Mouse (Mus musculus) NIH3T3 (cell line): ENCODE data around the gene Snd1.

ENCODE experiments used
- DNase-seq: peaks from one replicate; pipeline ENCODE4 v3.0.0-alpha.2; 2012; ENCODE audit warnings: low read depth

Gene Snd1

DNA sequence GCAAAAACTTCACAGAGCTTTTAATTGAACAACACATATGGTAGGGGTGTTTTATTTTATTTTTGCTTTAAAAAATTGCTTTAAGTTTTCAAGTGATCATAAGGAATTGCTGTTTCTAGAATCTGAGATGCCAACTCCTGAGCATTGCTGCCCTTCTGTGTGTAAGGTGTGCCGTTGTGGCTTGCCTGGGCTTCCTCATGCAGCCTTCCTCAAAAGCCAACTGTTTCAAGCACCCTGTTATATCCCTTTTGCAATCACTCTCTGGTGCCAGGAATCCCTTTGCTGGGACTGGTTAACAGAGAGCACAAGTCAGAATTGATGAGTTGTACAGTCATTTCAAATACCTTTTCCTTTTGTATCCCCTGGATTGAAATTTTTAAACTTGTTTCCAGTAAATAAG, 120.3 kb downstream of the Snd1 start:
- DNase-seq, result peak; percentile 17

DNA sequence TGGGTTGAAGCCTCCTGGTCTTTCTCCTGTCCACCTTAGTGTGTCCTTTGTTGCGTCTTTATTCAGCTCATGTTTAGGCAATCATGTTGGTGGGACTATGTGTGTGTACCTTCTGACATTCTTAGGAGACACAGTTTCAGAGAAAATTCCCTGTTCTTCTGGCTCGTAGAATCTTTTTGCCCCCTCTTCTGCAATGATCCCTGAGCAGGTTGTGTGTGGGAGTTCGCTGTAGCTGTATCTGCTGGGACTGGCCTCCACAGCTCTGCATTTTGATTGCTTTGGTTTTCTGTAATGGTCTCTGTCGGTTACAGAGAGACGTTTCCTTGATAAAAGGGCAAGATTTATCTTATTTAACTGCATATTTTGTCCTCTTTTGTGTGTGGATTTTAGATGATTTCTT, 122.3 kb downstream of the Snd1 start:
- no peak for DNase-seq

DNA sequence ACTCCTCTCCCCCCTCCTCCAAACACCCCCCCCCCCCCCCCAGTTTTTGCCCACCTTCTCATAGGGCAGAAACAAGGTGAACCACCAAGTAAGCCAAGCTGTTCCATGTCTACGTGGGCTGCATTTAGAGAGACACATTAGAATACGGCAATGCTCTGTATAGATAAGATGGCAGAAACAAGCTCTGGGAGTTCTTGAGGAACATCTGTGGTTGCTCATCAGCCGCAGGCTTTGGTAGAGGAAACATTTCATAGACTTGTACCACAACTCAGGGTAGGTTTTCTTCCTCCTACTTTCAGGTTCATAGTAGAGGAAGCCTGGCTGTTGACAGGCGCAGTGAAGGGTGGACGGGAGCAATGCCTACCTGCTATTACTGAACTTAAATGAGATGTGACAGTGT, 124.2 kb downstream of the Snd1 start:
- DNase-seq, result no peak

DNA sequence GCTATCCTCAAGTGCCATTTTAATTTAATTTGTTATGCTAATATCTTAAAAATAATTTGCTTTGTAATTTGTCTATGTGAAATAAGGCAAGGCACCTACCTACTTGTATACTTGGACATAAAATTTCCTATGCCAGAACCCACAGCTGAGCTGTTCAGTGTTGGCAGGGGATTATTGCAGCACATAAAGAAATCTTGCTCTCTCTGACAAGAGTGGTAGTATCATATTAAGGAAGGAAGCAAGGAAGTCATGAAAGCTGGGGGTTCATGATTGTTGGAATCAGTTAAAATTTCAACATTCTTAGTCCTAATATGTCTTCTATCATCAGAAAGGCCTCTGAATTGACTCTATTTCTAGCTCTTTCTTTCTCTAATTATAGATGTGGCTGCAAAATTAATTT, 125.5 kb downstream of the Snd1 start:
- DNase-seq, result no peak

DNA sequence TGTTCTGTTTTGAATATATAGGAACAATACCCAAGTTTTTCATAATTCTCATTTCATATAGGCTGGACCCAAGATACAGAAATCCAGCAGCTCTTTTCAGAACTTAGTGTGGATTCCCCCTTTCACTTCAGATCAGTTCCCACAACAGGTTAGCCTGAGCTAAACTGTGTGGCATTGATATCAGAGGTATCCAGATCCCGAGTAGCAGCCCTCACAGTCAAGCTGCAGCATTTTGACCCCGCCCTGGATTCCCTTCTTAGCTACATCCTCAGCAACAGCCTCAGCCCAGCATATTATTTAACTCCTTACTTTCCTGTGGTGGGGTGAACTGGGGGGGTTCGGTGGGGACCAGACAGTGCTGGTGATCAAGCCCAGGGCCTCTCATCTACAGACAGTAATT, 128.5 kb downstream of the Snd1 start:
- no peak for DNase-seq

DNA sequence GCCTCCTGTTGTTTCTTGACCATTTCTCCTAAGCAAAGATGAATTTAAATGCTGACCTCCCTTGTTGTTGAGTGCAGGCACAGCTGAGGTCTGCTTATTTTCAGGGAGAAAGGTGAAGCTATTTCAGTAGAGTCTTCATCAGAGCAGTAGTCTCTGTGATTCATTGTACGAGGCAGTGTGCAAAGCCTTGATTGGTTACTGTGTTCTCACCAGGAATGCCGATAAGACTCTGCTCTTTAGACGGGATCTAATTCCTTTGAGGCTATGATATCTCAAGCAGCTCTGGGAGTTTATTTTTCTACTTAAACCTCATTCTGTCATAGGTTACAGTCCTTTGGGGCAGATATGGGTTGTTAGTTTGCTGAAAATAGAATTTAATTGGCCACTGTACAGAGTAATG, 128.9 kb downstream of the Snd1 start:
- no peak for DNase-seq

DNA sequence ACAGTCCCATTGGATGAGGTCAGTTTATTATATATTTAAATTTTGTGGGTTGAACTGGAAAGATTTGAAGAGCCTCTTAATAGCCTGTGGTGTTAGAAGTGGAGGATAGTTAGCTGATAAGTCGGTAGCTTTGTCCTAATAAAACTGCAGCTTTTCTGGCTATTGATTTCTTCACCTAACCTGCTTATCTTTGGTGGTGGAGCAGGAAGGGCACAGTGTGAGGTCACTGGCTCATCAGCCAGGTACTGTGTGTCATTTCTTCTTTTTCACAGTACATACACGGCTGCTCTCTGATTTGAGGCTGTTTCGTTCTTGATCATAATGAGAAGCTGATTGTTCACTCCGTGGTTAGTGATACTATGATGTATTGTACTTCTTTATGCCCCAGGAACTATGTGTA, 134.4 kb downstream of the Snd1 start:
- no peak for DNase-seq

DNA sequence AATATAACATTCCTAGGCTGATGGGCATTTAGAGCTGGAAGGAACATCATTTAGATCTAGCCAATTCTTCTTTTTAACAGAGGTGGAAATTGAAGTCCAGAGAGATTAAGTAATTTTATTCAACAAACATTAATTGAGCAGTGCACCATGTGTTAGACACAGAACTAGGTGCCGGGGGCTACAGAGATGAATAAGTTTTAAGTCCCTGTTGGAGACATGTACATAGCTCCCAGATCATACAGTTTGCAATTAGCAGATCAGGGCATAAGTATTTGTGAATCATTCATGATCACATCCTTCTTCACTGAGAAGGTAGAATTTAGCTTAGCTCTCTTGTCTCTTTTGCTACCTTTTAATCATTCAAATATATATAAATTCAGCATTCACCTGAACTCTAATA, 135.2 kb downstream of the Snd1 start:
- no peak for DNase-seq

DNA sequence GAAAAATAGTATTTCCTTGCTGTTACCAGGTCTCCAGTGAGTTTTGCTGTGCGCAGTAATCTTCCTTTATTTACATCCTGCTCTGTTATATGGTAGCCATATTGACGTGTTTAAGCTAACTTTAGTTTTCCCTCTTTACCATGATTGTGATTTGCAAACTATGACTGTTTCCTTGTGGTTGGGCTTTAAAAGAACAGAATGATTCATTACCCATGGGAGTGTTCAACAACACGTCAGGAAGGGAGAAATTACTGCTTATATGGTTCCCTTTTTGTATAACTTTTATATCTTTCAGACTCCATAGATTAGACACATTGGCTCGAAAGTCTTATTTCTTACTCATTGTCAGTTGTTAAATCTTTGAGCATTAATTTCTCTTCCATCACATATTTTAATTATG, 138.5 kb downstream of the Snd1 start:
- DNase-seq, result peak; percentile 79

DNA sequence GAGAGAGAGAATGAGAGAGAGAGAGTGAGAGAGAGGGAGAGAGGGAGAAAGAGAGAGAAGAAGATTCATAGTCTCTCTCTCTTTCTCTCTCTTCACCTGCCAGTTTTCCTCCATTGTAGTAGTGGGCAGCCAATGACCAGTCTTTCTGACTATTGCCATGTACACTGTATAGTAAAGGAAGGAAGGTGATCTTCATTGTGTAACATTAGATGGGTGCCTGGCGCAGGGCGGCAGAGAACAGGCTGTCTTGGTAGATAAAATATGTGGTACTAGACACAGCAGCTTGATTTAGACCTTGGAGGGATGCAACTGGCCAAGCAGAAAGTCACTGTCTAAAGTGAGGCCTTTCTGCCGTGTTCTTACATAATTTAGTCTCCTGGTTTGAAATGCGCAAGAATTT, 139.9 kb downstream of the Snd1 start:
- no peak for DNase-seq

DNA sequence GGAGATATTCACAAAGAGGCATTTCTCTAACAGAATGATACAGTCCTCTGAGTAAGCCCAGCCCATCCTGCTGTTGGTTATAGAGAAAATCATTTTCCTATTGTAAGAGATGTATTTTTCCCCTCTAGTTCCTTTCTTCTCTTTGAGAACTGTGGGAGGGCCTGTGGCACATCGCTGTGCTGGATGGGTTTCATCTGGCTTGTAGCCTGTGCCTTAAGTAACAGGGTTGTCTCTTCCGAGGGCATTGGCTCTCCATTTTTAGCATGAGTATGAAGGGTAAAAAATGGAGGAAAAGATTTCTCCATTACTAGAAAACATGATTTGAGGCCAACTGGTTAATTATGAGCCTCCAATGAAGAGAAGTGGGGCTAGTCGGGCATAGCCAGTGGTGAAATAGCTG, 140.5 kb downstream of the Snd1 start:
- DNase-seq, result peak; percentile 29

DNA sequence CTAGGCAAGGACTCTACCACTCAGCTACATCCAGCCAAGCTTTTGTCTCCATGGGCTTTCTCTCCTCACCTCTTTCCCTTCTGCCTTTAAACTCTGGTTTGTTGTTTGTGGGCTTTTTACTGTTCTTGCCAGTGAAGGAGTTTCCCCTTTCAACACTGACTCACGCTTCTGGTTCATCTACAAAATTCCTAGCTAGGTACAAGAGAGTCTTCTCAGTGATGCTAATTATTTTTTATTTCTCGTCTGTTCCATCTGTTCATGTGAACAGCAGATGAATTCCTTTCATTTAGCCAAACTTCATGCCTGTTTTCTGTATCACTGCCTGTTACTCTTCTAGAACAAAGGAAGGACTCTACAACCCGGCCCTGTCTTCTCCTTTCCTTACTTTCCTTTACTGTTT, 141.0 kb downstream of the Snd1 start:
- peak; percentile 19 for DNase-seq

DNA sequence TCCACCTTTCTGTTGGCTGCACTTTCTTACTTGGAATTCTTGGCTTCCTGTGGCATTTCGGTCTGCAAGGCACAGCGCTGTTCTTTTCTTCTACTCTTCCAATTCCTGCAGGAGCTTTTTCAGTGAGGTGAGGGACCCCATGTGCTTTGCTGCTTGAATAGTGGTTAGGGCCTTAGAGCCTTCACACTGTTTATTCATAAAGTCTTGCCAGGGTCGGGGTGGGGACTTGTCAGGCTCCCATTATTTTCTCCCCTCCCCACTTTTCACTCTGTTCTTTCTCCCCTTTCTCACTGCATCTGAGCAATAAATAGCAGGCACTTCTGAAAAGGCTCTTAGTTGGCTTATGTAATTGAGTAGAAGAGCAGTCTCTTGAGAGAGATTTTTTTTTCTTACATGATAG, 143.4 kb downstream of the Snd1 start:
- DNase-seq, result no peak

DNA sequence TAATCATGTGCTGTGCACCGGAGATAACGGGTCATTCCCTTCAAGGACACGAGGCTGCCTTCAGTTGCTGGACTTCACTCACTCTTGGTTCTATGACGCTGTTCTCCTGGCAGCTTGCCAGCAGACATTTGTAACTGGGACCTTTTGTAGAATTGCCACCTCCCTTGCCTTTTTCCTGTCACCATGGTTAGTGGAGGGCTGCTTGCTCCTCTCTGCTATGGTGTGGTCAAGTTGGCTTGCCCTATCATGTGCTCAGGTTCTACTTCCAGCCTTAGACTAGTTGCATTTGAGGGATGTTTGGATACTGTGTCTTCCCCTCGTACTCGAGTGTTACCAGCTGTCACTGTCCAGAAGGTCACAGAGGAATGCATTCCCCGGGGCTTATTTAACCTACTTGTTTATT, 143.8 kb downstream of the Snd1 start:
- DNase-seq, result peak; percentile 37

DNA sequence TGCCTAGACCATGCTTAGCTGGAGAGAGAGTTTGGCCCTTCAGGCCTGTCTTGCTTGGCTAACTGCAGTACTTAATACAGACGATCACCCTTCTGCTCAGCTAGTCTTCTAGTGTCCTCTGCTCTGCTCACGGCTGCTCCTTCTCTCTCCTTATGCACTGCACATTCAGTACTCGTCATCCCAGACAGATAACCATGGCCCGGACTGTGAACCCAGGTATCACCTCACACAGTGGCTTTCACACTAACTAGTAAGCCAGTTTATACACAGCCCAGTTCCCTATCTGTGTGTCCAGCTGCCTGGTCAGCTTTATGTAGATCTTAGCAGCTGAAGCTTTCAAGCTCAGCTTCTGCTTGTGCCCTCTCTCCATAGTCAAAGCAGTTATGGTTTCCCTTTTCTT, 146.5 kb downstream of the Snd1 start:
- no peak for DNase-seq

DNA sequence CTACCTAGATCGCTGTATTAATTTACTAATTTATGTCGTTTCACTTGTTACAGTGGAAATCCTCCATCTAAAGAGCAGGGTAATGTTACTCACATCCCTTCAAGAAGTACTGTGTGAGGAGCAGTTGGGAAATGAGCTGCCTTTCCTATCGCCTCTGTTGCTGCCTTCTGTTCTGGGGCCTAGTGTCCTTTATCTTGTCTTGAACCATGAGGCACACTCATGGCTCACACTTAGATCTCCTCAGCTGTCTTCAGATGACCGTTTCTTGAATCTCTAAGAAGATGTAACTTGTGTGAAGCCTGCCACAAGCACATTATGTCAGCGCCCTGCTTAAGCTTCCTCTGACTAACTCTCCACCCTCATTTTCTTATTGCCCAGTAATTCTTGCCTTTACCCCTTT, 147.0 kb downstream of the Snd1 start:
- DNase-seq, result no peak

DNA sequence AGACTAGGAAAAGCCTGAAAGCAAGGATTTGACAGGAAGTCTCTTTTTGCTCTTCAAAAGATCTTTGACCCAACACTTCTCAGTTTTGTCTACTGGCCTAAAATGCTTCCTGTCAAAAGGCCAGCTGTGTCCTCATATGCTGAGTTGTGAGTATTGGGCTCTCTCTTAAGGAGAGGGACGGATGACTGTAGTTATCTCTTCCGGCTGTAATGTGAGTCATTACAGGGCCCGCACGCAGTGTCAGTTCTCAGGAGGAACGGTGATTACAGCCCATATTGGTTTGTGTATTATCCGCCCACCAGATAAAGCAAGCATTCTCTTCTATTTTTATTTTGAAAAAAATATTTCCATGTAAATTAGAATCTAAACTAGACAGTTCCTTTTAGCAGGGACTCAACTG, 147.6 kb downstream of the Snd1 start:
- no peak for DNase-seq

DNA sequence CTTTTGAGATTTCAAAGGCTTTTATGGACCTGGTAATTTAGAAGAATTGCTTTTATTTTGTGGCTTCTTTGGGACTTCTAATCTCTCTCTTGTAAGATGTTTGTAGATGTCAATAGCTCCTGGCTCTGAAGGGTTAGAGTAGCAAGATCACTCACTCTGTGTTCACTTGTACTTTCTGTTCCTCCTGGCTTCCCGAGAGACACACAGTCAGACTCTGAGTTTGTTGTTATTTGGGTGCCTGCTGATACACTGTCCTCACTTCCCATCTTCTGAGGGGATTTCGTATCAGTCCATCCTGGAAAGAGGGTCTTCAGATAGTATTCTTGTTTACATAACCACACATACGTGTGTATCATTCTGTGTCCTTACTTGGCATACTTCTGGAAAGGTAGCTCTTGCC, 148.0 kb downstream of the Snd1 start:
- no peak for DNase-seq

DNA sequence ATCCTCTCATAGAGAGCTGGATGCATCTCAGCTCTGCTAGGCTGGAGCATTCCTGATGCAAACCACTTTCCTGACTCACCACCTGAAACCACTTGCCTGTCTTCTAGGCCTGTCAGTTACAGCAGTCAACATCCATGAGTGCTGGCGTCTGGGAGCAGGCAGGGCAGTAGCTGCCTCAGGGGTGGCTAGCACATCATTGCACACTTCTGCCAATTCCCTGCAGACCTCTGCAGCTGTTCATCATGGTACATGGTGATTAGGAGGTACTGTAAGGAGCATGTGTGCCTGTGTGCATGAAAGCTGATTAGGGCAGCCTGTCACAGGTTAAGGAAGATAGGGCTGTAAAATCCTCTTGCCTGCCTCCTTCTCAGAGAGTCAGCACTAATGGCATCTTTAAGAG, 153.5 kb downstream of the Snd1 start:
- peak; percentile 67 for DNase-seq

DNA sequence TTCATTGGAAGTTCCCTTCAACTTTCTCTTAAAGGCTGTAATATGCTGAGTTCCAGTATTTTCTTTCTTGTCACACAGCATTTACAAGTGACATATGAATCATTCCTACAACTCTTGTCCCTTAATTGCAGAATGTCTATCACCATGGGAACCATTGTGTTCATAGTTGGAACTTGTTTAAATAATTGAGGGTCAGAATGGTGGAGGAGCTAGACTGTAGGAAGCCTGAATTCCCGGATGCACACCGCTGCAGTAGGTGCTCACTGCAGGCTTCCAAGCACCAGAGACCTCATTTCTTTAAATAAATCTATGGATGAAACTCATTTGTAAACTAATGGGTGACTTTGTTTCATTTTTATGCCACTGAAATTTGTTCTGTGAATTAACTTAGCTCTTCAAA, 154.9 kb downstream of the Snd1 start:
- no peak for DNase-seq

DNA sequence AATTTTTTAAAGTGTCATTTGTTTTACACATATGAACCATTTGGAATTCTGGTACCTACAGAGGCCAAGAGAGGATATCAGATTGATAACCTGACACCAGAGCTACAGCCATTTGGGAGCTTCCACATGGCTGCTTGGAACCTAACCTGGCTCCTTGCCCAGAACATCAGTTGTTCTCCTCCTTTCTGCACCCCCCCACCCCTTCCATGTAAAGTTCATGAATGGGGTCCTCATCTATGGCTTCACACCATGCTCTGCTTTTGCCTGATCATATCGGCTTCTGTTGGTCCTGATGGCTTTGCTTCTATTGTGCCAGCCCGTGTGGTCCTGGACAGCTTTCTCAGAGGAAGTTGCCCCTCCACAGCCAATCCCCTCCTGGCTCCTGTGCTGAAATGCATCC, 156.0 kb downstream of the Snd1 start:
- no peak for DNase-seq

DNA sequence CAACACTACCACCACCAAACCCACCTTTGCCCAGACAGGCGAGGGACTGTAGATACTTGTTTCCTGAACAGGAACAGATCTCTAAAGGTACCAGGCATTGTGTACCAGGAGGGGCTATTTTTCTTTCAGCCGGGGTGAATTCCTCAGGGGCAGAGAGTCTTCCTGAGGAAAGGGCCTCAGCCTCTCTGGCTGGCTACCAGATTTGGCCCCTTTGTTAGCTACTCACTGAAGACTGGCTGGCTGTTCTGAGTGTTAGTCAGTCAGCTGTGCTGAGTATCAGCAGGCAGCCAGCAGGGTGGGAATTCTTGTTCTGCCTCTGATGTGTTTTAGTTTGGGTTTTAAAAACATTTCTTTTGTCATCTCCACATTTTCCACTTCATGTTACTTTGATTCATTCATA, 158.2 kb downstream of the Snd1 start:
- DNase-seq, result no peak

DNA sequence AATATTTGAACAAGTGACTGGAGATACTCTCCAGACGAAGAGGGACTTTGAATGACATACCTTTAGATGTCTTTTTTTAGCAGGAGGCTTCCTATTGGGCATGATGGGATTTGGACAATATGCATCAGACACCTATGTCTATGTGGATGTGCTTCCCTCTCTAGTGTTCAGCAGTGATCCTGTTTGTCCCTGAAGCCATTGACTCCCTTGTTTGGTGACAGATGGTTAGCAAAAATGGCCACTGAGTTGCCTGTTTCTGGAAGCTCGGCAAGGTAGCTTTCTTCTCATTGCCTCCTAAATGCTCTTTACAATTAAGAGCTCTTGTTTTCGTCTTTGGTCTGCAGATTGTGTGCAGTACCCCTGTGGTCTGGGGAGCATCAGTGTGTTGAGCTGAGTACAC, 158.7 kb downstream of the Snd1 start:
- no peak for DNase-seq

DNA sequence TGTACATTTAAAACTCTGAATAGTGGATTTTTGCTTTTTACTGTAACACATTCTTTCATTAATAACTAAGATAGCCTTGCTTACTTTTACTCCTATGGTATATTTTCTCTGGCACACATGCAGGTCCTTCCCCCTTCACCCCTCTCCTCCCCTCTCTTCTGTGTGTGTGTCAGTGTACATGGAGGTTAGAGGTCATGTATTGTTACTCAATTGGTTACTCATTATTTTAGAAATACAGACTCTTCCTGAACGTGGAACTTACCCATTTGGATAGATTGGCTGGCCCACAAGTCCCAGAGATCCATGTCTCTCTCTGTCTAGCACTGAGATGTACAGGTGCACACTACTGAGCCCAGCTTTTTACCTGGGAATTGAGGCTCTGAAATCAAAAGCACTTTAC, 160.2 kb downstream of the Snd1 start:
- DNase-seq, result no peak

DNA sequence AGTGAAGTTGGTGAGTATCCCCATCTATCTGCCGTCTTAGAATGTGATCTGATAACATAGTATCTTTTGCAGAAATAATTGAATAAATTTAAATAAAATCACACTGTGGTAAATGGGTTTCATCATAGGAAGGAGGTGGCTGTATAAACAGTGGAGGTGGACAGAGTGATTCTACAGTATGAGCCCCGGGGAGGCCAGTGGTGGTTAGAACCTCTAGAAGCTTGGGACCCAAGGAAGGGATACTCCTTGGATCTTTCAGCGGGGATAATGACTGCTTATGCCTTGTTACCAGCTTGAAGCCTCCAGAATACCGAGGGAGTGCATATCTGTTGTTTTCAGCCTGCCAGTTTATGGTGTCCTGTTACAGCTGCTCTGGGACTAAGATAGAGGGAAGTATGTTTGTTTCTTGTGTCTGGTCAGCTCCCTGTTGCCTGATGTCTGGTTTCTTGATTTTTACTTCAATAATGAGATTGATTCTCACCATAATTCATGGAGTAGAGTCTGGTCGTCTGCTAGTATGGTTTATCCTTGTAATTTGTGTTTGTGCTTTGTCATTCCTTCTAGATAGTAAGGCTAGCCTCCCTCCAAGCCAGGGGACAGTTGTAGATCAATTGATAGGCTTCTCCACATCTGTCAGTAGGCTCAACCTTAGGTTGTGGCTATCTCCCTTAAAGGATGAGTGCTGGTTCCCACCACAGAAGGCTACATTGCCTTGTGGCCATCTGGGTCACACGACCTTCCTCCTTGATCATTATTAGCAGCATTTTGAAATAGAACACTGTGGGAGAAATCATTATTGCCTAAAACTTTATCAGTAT, 160.8 kb downstream of the Snd1 start:
- no peak for DNase-seq
